Mouse (Mus musculus) hindbrain, postnatal 0 days (tissue): Measurements from ENCODE around the gene Kcnn1. TPM values are rescaled to one million over a fixed set of nuclear protein-coding genes. Genes with fewer than 3 reads are reported as not detected.

Experiments
- ATAC-seq: fragments of 200-750 bp; cut with Nextera tagmentation; 2 replicates; pipeline ENCODE4 v1.8.0; 2017; ENCODE audit warnings: mild to moderate bottlenecking, moderate TSS enrichment, moderate library complexity
- DNase-seq: peaks from one replicate; pipeline ENCODE4 v3.0.0-alpha.2; 2015; ENCODE audit warnings: low spot score
- H3K27ac ChIP-seq: fragments of 300-500 bp; sonication (generic); 2 replicates; pipeline ENCODE4 v1.5.1; 2014; ENCODE audit warnings: mild to moderate bottlenecking
- H3K27me3 ChIP-seq: fragments of 300-500 bp; sonication (generic); 2 replicates; pipeline ENCODE4 v1.6.1; 2014; ENCODE audit warnings: low read length, mixed read lengths; ENCODE audit not compliant: insufficient read depth
- H3K36me3 ChIP-seq: fragments of 300-500 bp; sonication (generic); 2 replicates; pipeline ENCODE4 v1.6.1; 2014; ENCODE audit warnings: low read length, mixed read lengths; ENCODE audit not compliant: insufficient read depth
- H3K4me1 ChIP-seq: fragments of 300-500 bp; sonication (generic); 2 replicates; pipeline ENCODE4 v1.6.1; 2014; ENCODE audit warnings: antibody characterized with exemption, low read length, mixed read lengths; ENCODE audit not compliant: insufficient read depth
- H3K4me2 ChIP-seq: fragments of 300-500 bp; sonication (generic); 2 replicates; pipeline ENCODE4 v1.6.1; 2014; ENCODE audit warnings: low read depth, mild to moderate bottlenecking, low read length, moderate library complexity, mixed read lengths
- H3K4me3 ChIP-seq: fragments of 300-500 bp; sonication (generic); 2 replicates; pipeline ENCODE4 v1.5.1; 2014; ENCODE audit warnings: low read length
- H3K9ac ChIP-seq: fragments of 300-500 bp; sonication (generic); replicated peaks from 2 replicates; pipeline ENCODE4 v1.6.1; 2014; ENCODE audit warnings: mild to moderate bottlenecking, low read length, moderate library complexity, mixed read lengths
- H3K9me3 ChIP-seq: fragments of 300-500 bp; sonication (generic); 2 replicates; pipeline ENCODE4 v1.6.1; 2016; ENCODE audit warnings: low read length, mixed read lengths
- CTCF ChIP-seq: IDR thresholded peaks from 2 replicates; pipeline ENCODE4 v1.5.1; 2016; ENCODE audit warnings: antibody characterized with exemption, control low read depth, low read depth
- WGBS: fragments of 180-500 bp; shearing (Covaris S2); extraction: QIAGEN DNeasy Blood & Tissue Kit; methylation state at CpG from one replicate; pipeline ENCODE4 v1.1.7; 2014; 5-methylcytosine and 5-hydroxymethylcytosine counted together
- polyA plus RNA-seq: library from polyadenylated mRNA; unstranded; fragments of >200 nt; fragmentation: Nextera tagmentation; extraction: Ambion mirVana; gene quantifications from 2 replicates; pipeline ENCODE4 v1.2.1, GENCODE M21; 2015
- total RNA-seq: library from RNA; depleted of rRNA; stranded (reverse); fragments of >200 nt; gene quantifications from 2 replicates; pipeline ENCODE4 v1.2.3, GENCODE M21; 2014

Kcnn1 gene
- total and polyA plus RNA-seq, 2 experiments from 2014 or later: 10.8 to 29.8 TPM

GRCm38 (mm10) chr8:70810962-70811680 lies 51.9 kb downstream of the Kcnn1 start:
- 72% methylated on average over 20 of the region's 20 CpGs for WGBS
- no peak for TF ChIP-seq CTCF
- H3K27me3 ChIP-seq: no peaks in the 10 kb centered on the region
- no peaks in the 10 kb centered on the region for H3K4me1 ChIP-seq
- H3K4me2 ChIP-seq: no peak overlapping the region
- H3K9me3 ChIP-seq: no peaks in the 10 kb centered on the region
- no peak overlapping the region for H3K27ac ChIP-seq
- no peak for DNase-seq
- H3K4me3 ChIP-seq: no peak overlapping the region
- no peak overlapping the region for H3K9ac ChIP-seq
- ATAC-seq: no peak
- no peaks in the 10 kb centered on the region for H3K36me3 ChIP-seq

- H3K36me3 ChIP-seq: no peaks in the 10 kb centered on the region
- H3K9me3 ChIP-seq: no peaks in the 10 kb centered on the region
- 74% methylated on average over 8 of the region's 8 CpGs for WGBS
- peaks cover 7% of the 10 kb centered on the region for H3K4me1 ChIP-seq
- no peak overlapping the region for H3K9ac ChIP-seq
- no peak for DNase-seq
- no peak overlapping the region for H3K27ac ChIP-seq
- H3K4me3 ChIP-seq: no peak overlapping the region
- H3K4me2 ChIP-seq: no peak overlapping the region
- 0 out of 2 replicates have a peak, but pooled peaks cover 5% of the 10 kb centered on the region for H3K27me3 ChIP-seq
- no peak for ATAC-seq
- TF ChIP-seq CTCF: no peak
Measured at GRCm38 (mm10) chr8:70808955-70809701, 53.9 kb downstream of the Kcnn1 start.

- Histone ChIP-seq H3K4me3 (no peak within 1 kb of the TSS), H3K27me3 (peaks cover 14% of the 10 kb centered on the region), H3K9ac (no peak within 1 kb of the TSS), H3K27ac (no peak within 1 kb of the TSS), H3K4me2 (no peak within 1 kb of the TSS), H3K36me3 (no peaks in the 10 kb centered on the region), H3K4me1 (peaks cover 12% of the 10 kb centered on the region), H3K9me3 (no peaks in the 10 kb centered on the region)
- DNase-seq (no peak), ATAC-seq (no peak)
- 59% methylated on average over 5 of the region's 5 CpGs for WGBS
- TF ChIP-seq CTCF: no peak
Measured at GRCm38 (mm10) chr8:70808239-70808638, 54.8 kb downstream of the Kcnn1 start, which contains the start of gene Il12rb1. Gene Il12rb1, plus strand, starts transcription at chr8:70808449.

- Histone ChIP-seq H3K9me3 (no peaks in the 10 kb centered on the region), H3K4me1 (peaks cover 12% of the 10 kb centered on the region), H3K27ac (no peak overlapping the region), H3K9ac (no peak overlapping the region), H3K27me3 (peaks cover 15% of the 10 kb centered on the region), H3K4me2 (no peak overlapping the region), H3K4me3 (no peak overlapping the region), H3K36me3 (no peaks in the 10 kb centered on the region)
- no peak for DNase-seq
- no peak for TF ChIP-seq CTCF
- WGBS: 50% methylated on average over 1 of the region's 1 CpGs
- ATAC-seq: no peak
Measured at GRCm38 (mm10) chr8:70807304-70807703, 55.8 kb downstream of the Kcnn1 start.

GRCm38 (mm10) chr8:70806541-70806940 lies 56.5 kb downstream of the Kcnn1 start:
- DNase-seq: no peak
- peaks cover 15% of the 10 kb centered on the region for H3K27me3 ChIP-seq

GRCm38 (mm10) chr8:70804481-70805206 lies 58.4 kb downstream of the Kcnn1 start, which contains the start of gene Mast3:
Gene Mast3, minus strand, starts transcription at chr8:70805054.
- peak within 1 kb of the TSS; percentile 38 for H3K9ac ChIP-seq
- peak; percentile 81 for ATAC-seq
- peak; percentile 84 for DNase-seq
- WGBS: 1% methylated on average over 45 of the region's 45 CpGs
- H3K4me1 ChIP-seq: peaks cover 12% of the 10 kb centered on the region
- no peak within 1 kb of the TSS for H3K27ac ChIP-seq
- H3K36me3 ChIP-seq: no peaks in the 10 kb centered on the region
- H3K27me3 ChIP-seq: peaks cover 15% of the 10 kb centered on the region
- no peaks in the 10 kb centered on the region for H3K9me3 ChIP-seq
- peak within 1 kb of the TSS; percentile 71 for H3K4me2 ChIP-seq
- no peak for TF ChIP-seq CTCF
- peak within 1 kb of the TSS; percentile 45 for H3K4me3 ChIP-seq

More at GRCm38 (mm10) chr8:70806541-70806940, 56.5 kb downstream of the Kcnn1 start:
- Histone ChIP-seq H3K9ac (no peak overlapping the region), H3K4me3 (no peak overlapping the region), H3K36me3 (no peaks in the 10 kb centered on the region), H3K9me3 (no peaks in the 10 kb centered on the region), H3K4me2 (no peak overlapping the region), H3K4me1 (peaks cover 12% of the 10 kb centered on the region), H3K27ac (no peak overlapping the region)
- no peak for TF ChIP-seq CTCF
- 82% methylated on average over 4 of the region's 4 CpGs for WGBS
- ATAC-seq: no peak
